Mouse (Mus musculus) megakaryocyte, embryonic 14.5 days (primary cell): ENCODE measurements around the gene Uqcr11. TPM values are rescaled to one million over a fixed set of nuclear protein-coding genes. Genes with fewer than 3 reads are reported as not detected.

Source experiments
- H3K27me3 ChIP-seq: replicated peaks from 2 replicates; pipeline ENCODE3; 2012; ENCODE audit warnings: inconsistent platforms
- H3K36me3 ChIP-seq: replicated peaks from 2 replicates; pipeline ENCODE3; 2012; ENCODE audit warnings: low read length, inconsistent platforms, mixed read lengths
- H3K4me1 ChIP-seq: 2 replicates; pipeline ENCODE4 v1.6.1; 2012; ENCODE audit warnings: inconsistent platforms
- H3K4me3 ChIP-seq: replicated peaks from 2 replicates; pipeline ENCODE3; 2012; ENCODE audit warnings: moderate library complexity, mild to moderate bottlenecking, inconsistent platforms
- H3K9me3 ChIP-seq: 2 replicates; pipeline ENCODE4 v1.6.1; 2012; ENCODE audit warnings: inconsistent platforms
- FLI1 ChIP-seq: IDR thresholded peaks from 2 replicates; pipeline ENCODE4 v1.6.1; 2012; ENCODE audit warnings: low read length, inconsistent platforms, mixed read lengths
- GATA1 ChIP-seq: IDR thresholded peaks from 3 replicates; pipeline ENCODE4 v1.6.1; 2012; ENCODE audit warnings: mixed read lengths, low read length, inconsistent platforms, borderline replicate concordance
- polyA plus RNA-seq: library from polyadenylated mRNA; stranded (reverse); fragments of >175 nt; gene quantifications from 2 replicates; pipeline ENCODE4 v1.2.3, GENCODE M21; 2012; ENCODE audit warnings: low replicate concordance; ENCODE audit not compliant: insufficient read depth

Gene Uqcr11
- polyA plus RNA-seq, 1 experiment: 1,591 TPM

DNA sequence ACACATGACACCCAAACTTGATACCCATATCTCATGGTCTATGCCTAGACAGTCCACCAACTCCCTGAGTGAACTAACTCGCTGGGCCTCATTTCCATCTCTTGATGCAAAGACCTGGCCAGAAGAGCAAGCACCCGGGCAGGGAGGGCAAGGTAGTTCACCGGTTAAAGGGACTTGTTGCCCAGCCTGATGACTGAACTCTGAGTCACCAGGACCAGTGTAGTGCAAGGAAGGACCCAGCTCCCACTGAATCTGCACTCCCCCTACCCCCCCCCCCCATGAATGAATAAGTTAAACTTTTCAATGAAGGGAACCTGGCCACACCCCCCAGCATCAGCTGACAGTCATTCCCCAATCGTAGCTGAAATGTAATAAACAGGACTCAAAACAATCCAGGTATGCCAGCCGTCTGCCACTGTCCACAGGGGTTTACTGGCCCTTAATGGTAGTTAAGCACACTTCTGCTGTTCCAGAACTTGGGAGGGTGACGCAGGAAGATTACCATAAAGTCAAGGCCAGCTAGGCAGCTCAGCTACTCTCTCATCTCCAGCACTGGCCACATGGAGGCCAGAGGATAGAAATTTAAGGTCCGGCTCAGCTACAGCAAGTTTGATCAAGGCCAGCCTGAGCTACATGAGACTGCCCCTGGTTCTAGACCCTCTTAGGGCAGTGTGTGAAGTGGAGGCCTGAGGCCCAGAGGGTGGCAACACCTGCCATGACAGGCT is 23.8 kb downstream of the Uqcr11 start:
- no peak for TF ChIP-seq GATA1
- TF ChIP-seq FLI1: no peak
- H3K4me1 ChIP-seq: peaks cover 51% of the 10 kb centered on the region

DNA sequence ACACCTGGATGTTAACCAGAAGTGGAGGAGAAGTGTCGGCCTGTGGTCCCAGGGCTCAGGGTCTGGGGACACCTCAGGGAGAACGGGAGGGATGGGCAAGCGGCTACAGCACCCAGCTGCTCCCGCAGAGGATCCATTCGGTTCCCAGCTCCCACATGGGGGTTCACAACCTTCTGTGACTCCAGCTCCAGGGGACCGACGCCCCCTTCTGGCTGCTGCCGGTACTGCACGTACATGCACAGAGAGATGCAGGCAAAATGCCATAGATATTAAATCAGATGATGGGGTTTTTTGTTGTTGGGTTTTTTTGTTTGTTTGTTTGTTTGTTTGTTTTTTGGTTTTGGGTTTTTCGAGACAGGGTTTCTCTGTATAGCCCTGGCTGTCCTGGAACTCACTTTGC is 28.9 kb downstream of the Uqcr11 start:
- Histone ChIP-seq H3K4me1 (peaks cover 7% of the 10 kb centered on the region; the same call in 1 of the 2 replicates), H3K9me3 (peaks cover 7% of the 10 kb centered on the region; the same call in 1 of the 2 replicates), H3K36me3 (peaks cover 25% of the 10 kb centered on the region), H3K4me3 (no peak overlapping the region), H3K27me3 (peaks cover 15% of the 10 kb centered on the region)
- TF ChIP-seq GATA1 (no peak), FLI1 (no peak)

More for the DNA sequence above, 23.8 kb downstream of the Uqcr11 start:
- peaks cover 38% of the 10 kb centered on the region for H3K36me3 ChIP-seq
- H3K4me3 ChIP-seq: no peak overlapping the region
- peaks cover 25% of the 10 kb centered on the region for H3K27me3 ChIP-seq
- H3K9me3 ChIP-seq: no peaks in the 10 kb centered on the region

DNA sequence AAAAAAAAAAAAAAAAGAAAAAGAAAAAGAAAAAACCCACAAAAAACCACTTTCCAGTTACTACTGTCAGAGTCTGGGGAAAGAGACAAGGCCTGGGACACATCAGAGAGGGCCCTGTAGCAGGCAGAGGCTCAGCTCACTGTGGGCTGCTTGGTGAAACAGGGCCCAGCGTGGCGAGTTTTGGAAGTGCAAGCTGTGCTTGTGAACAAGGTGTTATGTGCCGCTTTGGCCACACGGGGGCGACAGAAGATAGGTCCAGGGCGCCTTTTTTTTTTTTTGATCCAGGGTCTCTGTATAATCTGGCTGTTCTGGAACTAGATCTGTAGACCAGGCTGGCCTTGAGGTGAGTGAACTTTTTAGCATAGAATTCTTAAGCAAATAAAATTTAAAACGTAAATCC is 30.5 kb downstream of the Uqcr11 start:
- Histone ChIP-seq H3K4me3 (no peak overlapping the region), H3K36me3 (peaks cover 10% of the 10 kb centered on the region), H3K4me1 (peaks cover 19% of the 10 kb centered on the region), H3K9me3 (peaks cover 7% of the 10 kb centered on the region; the same call in 1 of the 2 replicates), H3K27me3 (peaks cover 22% of the 10 kb centered on the region)
- TF ChIP-seq FLI1: no peak
- TF ChIP-seq GATA1: no peak

DNA sequence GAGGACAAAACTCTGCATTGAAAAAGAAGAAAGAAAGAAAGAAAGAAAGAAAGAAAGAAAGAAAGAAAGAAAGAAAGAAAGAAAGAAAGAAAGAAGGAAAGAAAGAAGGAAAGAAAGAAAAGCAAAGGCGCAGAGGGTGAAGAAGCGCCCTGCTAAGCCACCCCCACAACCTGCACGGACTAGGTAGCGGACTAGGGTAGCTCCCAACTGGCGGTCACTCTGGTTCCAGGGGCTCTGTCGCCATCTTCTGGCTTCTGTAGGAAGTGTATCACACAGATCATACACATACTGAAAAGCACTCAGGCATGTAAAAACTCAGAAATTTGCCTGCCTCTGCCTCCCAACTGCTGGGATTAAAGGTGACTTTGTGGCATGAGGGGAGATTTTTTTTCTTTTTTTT is 32.6 kb downstream of the Uqcr11 start:
- Histone ChIP-seq H3K36me3 (no peaks in the 10 kb centered on the region), H3K4me1 (peaks cover 22% of the 10 kb centered on the region), H3K27me3 (peaks cover 27% of the 10 kb centered on the region), H3K9me3 (peaks cover 7% of the 10 kb centered on the region; the same call in 1 of the 2 replicates), H3K4me3 (no peak overlapping the region)
- no peak for TF ChIP-seq FLI1
- no peak for TF ChIP-seq GATA1

DNA sequence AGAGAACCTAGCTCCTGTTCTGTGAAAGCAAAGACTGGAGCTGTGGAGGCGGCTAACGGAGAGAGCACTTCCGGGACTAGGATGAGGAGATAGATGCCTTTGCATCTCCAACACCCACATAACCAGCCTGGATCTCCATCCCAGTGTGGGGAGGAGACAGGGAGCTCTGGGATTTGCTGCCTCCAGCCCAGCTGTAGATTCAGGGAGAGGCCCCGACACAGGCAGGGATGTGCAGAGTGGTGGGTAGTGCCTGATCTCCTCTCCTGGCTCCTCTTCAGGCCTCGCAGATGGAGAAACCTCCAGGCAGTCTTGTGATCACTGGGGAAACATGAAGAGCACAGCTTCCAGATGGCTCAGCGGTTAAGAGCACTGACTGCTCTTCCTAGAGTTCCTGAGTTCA is 33.9 kb downstream of the Uqcr11 start:
- TF ChIP-seq GATA1 (no peak), FLI1 (no peak)
- Histone ChIP-seq H3K4me3 (no peak overlapping the region), H3K27me3 (peaks cover 29% of the 10 kb centered on the region), H3K36me3 (no peaks in the 10 kb centered on the region), H3K9me3 (peaks cover 13% of the 10 kb centered on the region), H3K4me1 (peaks cover 23% of the 10 kb centered on the region)

DNA sequence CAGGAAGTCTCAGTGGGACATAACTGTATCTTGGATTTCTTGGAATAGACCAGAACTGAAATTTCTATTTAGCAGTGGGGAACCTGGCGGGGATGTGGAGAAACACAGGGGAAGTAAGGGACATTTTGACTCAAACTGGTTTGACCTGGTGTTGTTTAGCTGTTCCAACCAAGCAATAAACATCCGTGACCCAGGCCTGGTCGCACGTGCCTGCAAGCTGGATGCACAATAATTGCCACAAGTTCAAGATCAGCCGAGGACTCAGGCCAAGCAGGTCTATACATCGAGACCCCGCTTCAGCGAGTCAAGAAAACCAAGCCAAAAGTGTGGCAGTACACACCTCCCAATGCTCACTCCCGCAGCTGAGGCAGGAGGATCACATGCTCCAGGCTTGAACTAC is 34.6 kb downstream of the Uqcr11 start:
- H3K27me3 ChIP-seq: peaks cover 36% of the 10 kb centered on the region
- no peak for TF ChIP-seq FLI1
- no peak for TF ChIP-seq GATA1
- H3K4me1 ChIP-seq: peaks cover 27% of the 10 kb centered on the region

DNA sequence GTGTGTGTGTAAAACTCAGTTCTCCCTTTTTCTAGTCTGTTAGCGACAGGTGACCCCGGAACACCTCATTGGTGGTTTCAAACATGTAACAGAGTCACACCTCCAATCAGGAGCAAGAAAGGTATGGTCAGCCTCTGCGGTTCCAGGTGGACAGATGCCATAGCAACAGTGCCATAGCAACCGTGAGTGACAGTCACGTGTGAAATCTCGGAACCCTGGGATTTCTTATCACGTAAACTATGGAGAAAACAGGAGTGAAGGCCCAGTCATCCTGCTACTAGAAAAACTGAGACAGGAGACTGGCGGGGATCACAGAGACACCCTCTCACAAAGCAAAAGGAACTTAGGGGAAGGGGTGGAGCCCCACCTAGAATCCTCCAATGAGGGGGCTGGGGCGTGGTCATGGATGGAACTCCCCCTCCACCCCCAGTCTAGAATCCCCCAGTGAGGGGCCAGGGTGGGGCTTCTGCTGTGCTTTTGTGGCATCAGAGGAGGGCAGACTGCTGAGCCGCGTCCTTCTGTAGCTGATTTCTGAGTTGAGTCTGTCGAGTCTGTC is 35.1 kb downstream of the Uqcr11 start:
- H3K36me3 ChIP-seq: no peaks in the 10 kb centered on the region
- no peak for TF ChIP-seq GATA1
- no peak for TF ChIP-seq FLI1
- H3K4me3 ChIP-seq: no peak overlapping the region
- peaks cover 27% of the 10 kb centered on the region for H3K4me1 ChIP-seq
- peaks cover 13% of the 10 kb centered on the region for H3K9me3 ChIP-seq
- H3K27me3 ChIP-seq: peaks cover 41% of the 10 kb centered on the region

More for the DNA sequence above, 34.6 kb downstream of the Uqcr11 start:
- Histone ChIP-seq H3K4me3 (no peak overlapping the region), H3K9me3 (peaks cover 9% of the 10 kb centered on the region), H3K36me3 (no peaks in the 10 kb centered on the region)

DNA sequence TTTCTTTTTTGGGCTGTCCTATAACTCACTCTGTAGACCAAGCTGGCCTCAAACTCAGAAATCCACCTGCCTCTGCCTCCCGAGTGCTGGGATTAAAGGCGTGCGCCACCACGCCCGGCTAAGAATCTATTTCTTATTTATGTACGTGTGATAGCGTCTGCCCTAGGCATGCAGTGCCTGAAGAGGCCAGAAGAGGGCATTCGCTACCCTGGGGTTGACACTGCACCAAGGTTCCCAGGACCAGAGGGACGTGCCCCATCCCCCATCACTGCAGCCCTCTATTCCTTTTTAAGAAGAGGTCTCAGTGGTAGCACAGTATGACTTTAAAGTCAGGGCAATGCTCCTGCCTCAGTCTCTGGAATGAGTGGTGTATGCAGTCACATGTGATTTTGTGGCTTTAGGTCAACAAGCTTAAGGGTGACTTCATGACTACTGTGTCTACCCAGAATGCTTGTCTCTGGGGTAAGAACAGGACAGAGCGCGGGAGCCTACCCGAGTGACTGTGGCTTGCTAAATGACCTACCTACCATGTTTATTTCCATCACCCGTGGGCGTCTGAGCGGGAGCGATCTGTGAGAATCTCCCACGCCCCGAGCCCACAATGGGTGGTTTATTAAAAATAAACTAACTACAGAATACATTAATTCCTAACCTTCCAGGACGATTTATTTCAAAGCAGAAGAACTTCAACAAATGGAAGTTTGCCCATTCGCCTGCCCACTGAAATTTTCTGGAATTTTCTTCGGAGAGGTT is 36.5 kb downstream of the Uqcr11 start:
- H3K4me3 ChIP-seq: no peak overlapping the region
- peaks cover 15% of the 10 kb centered on the region for H3K9me3 ChIP-seq
- no peak for TF ChIP-seq GATA1
- TF ChIP-seq FLI1: no peak
- peaks cover 27% of the 10 kb centered on the region for H3K4me1 ChIP-seq
- H3K27me3 ChIP-seq: peaks cover 52% of the 10 kb centered on the region
- no peaks in the 10 kb centered on the region for H3K36me3 ChIP-seq

DNA sequence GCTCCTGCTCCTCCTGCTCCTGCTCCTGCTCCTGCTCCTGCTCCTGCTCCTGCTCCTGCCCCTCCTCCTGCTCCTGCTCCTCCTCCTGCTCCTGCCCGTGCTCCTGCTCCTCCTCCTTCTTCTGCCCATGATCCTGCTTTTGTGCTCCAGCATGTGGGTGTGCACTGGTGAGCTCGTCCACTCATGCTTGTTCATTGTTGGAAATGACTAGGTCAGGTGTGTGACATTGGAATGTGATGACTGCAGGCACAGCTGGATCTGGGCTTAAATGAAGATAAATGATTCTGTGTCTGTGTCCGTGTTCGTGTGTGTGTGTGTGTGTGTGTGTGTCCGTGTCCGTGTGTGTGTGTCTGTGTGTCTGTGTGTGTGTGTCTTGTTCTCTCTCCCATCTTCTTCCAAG is 38.2 kb downstream of the Uqcr11 start:
- no peaks in the 10 kb centered on the region for H3K36me3 ChIP-seq
- H3K4me3 ChIP-seq: no peak overlapping the region
- peaks cover 69% of the 10 kb centered on the region for H3K27me3 ChIP-seq
- H3K9me3 ChIP-seq: peaks cover 15% of the 10 kb centered on the region
- peaks cover 27% of the 10 kb centered on the region for H3K4me1 ChIP-seq
- no peak for TF ChIP-seq FLI1
- TF ChIP-seq GATA1: no peak

DNA sequence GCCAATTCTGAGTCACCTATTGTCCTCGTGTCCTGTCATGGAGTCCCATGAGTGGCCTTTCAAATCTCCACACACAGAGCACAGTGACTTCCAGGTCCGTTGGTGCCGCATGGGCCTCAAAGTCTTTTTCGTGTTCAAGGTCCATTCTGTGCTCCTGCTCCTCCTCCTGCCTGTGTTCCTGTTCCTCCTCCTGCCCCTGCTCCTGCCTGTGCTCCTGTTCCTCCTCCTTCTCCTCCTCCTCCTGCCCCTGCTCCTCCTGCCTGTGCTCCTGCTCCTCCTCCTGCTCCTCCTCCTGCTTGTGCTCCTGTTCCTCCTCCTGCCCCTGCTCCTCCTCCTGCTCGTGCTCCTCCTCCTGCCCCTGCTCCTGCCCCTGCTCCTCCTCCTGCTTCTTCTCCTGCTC is 38.7 kb downstream of the Uqcr11 start:
- H3K4me3 ChIP-seq: peak overlapping the region; percentile 59
- H3K36me3 ChIP-seq: no peaks in the 10 kb centered on the region
- no peak for TF ChIP-seq FLI1
- no peak for TF ChIP-seq GATA1
- peaks cover 17% of the 10 kb centered on the region for H3K9me3 ChIP-seq
- peaks cover 69% of the 10 kb centered on the region for H3K27me3 ChIP-seq
- peaks cover 27% of the 10 kb centered on the region for H3K4me1 ChIP-seq
